Mouse (Mus musculus) forebrain, embryonic 14.5 days (tissue): ENCODE measurements around the gene Tubg2. TPM values are rescaled to one million over a fixed set of nuclear protein-coding genes. Genes with fewer than 3 reads are reported as not detected.
A peak's percentile ranks its signal among the peaks of the same experiment; 100 is the strongest.

ENCODE experiments used
- ATAC-seq: fragments of 200-750 bp; cut with Nextera tagmentation; 2 replicates; pipeline ENCODE4 v1.8.0; 2017; ENCODE audit warnings: mild to moderate bottlenecking, moderate library complexity
- DNase-seq: peaks from one replicate; pipeline ENCODE4 v3.0.0-alpha.2; 2015; ENCODE audit warnings: low spot score
- H3K27ac ChIP-seq: fragments of 300-500 bp; sonication (generic); 2 replicates; pipeline ENCODE4 v1.5.1; 2014; ENCODE audit warnings: low read depth, mild to moderate bottlenecking, control low read depth, low read length, moderate library complexity
- H3K27me3 ChIP-seq: fragments of 300-500 bp; sonication (generic); replicated peaks from 2 replicates; pipeline ENCODE4 v1.6.1; 2014; ENCODE audit warnings: low read length, control low read depth, mixed read lengths; ENCODE audit not compliant: control insufficient read depth, insufficient read depth
- H3K36me3 ChIP-seq: fragments of 300-500 bp; sonication (generic); 2 replicates; pipeline ENCODE4 v1.6.1; 2014; ENCODE audit warnings: low read length, control low read depth; ENCODE audit not compliant: control insufficient read depth, insufficient read depth
- H3K4me1 ChIP-seq: fragments of 300-500 bp; sonication (generic); 2 replicates; pipeline ENCODE4 v1.6.1; 2014; ENCODE audit warnings: antibody characterized with exemption, low read length, control low read depth; ENCODE audit not compliant: control insufficient read depth, insufficient read depth
- H3K4me2 ChIP-seq: fragments of 300-500 bp; sonication (generic); 2 replicates; pipeline ENCODE4 v1.6.1; 2014; ENCODE audit warnings: mild to moderate bottlenecking, control low read depth, low read length
- H3K4me3 ChIP-seq: fragments of 300-500 bp; sonication (generic); 2 replicates; pipeline ENCODE4 v1.5.1; 2014; ENCODE audit warnings: low read depth, low read length, control low read depth
- H3K9ac ChIP-seq: fragments of 300-500 bp; sonication (generic); 2 replicates; pipeline ENCODE4 v1.6.1; 2014; ENCODE audit warnings: mild to moderate bottlenecking, low read length, control low read depth, moderate library complexity
- H3K9me3 ChIP-seq: fragments of 300-500 bp; sonication (generic); replicated peaks from 2 replicates; pipeline ENCODE4 v1.6.1; 2016; ENCODE audit warnings: low read length, control low read depth, mixed read lengths; ENCODE audit not compliant: control insufficient read depth
- WGBS: fragments of 180-500 bp; shearing (Covaris S2); extraction: QIAGEN DNeasy Blood & Tissue Kit; methylation state at CpG from one replicate; pipeline ENCODE4 v1.1.7; 2014; 5-methylcytosine and 5-hydroxymethylcytosine counted together
- microRNA-seq: library from miRNA; unstranded; fragments of <30 nt; microRNA quantifications from one replicate; pipeline ENCODE4, GENCODE M21; 2016
- polyA plus RNA-seq: library from polyadenylated mRNA; unstranded; fragments of >200 nt; fragmentation: Nextera tagmentation; extraction: Ambion mirVana; gene quantifications from 2 replicates; pipeline ENCODE4 v1.2.1, GENCODE M21; 2014

Gene Tubg2
- polyA plus RNA-seq, 1 experiment from 2014 or later = 27.4 TPM

DNA sequence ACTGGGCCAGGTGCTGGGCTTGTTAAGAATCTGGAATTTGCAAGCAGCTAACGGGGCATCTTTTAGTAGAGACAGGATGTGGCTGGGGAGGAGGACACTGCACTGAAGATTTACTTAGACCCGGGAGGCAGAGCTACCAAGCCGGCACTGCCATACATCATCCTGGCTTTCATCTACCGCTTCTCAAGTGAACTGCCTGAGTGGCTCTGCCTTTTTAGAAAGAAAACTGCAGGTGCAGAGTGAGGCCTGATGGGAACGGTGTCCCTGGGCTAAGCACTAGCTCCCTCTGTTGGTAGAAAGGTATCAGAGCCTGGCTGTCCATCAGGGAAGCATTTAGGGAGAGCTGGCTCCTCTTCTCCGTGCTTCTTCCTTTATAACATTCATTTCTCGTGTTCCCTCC, 45.3 kb downstream of the Tubg2 start:
- peak; percentile 80 for DNase-seq
- peaks cover 34% of the 10 kb centered on the region for H3K36me3 ChIP-seq

More for the DNA sequence above, 45.3 kb downstream of the Tubg2 start:
- no peaks in the 10 kb centered on the region for H3K4me1 ChIP-seq
- no peak overlapping the region for H3K4me3 ChIP-seq
- no peak overlapping the region for H3K27ac ChIP-seq
- H3K9me3 ChIP-seq = no peaks in the 10 kb centered on the region
- no peak overlapping the region for H3K4me2 ChIP-seq
- no peak overlapping the region for H3K9ac ChIP-seq
- 0 out of 2 replicates have a peak, but pooled peaks have one; percentile 15 for ATAC-seq
- no peaks in the 10 kb centered on the region for H3K27me3 ChIP-seq
- WGBS = 17% methylated on average over 7 of the region's 7 CpGs

Small RNA genes lying within 50 kb of the gene (microRNA-seq; reads per million reads assigned to microRNA genes)
- not detected for gene Gm27626

Other genes starting within 250 kb of the Tubg2 start
- gene Stat3, start 216.4 kb upstream of the Tubg2 start, polyA plus RNA-seq = 23.3 and 26.4 TPM in 2 replicates
- 15.6 and 21.1 TPM in 2 replicates for gene Cavin1, start 185.0 kb upstream of the Tubg2 start, polyA plus RNA-seq
- 50.2 and 74.4 TPM in 2 replicates for gene Atp6v0a1, start 146.5 kb upstream of the Tubg2 start, polyA plus RNA-seq
- gene Naglu, start 85.9 kb upstream of the Tubg2 start, polyA plus RNA-seq = 6.6 and 8.4 TPM in 2 replicates
- gene Hsd17b1, start 77.5 kb upstream of the Tubg2 start, polyA plus RNA-seq = not detected in 2 replicates
- gene Coasy, start 73.3 kb upstream of the Tubg2 start, polyA plus RNA-seq = 52.9 and 54.9 TPM in 2 replicates
- gene Mlx, start 68.6 kb upstream of the Tubg2 start, polyA plus RNA-seq = 100 and 109 TPM in 2 replicates
- gene Psmc3ip, start 60.5 kb upstream of the Tubg2 start, polyA plus RNA-seq = 39.8 and 54.3 TPM in 2 replicates
- gene Retreg3, start 36.0 kb upstream of the Tubg2 start, polyA plus RNA-seq = 14.0 and 14.4 TPM in 2 replicates
- 84.9 and 87.8 TPM in 2 replicates for gene Tubg1, start 36.0 kb upstream of the Tubg2 start, polyA plus RNA-seq
- 0.39 and 0.48 TPM in 2 replicates for gene Cntnap1, start 14.6 kb downstream of the Tubg2 start, polyA plus RNA-seq
- gene Plekhh3, start 15.4 kb downstream of the Tubg2 start, polyA plus RNA-seq = 4.6 and 5.5 TPM in 2 replicates
- 0.10 TPM in 1 of 2 replicates, not detected in the other for gene Ccr10, start 19.5 kb downstream of the Tubg2 start, polyA plus RNA-seq
- gene Ezh1, start 70.6 kb downstream of the Tubg2 start, polyA plus RNA-seq = 16.1 and 22.4 TPM in 2 replicates
- gene Ramp2, start 90.1 kb downstream of the Tubg2 start, polyA plus RNA-seq = 80.4 and 80.9 TPM in 2 replicates
- gene Vps25, start 97.8 kb downstream of the Tubg2 start, polyA plus RNA-seq = 110 and 118 TPM in 2 replicates
- gene Wnk4, start 104.7 kb downstream of the Tubg2 start, polyA plus RNA-seq = 3.0 and 3.4 TPM in 2 replicates
- 0.76 and 1.3 TPM in 2 replicates for gene Cntd1, start 123.1 kb downstream of the Tubg2 start, polyA plus RNA-seq
- 237 and 260 TPM in 2 replicates for gene Coa3, start 123.2 kb downstream of the Tubg2 start, polyA plus RNA-seq
- gene Becn1, start 146.4 kb downstream of the Tubg2 start, polyA plus RNA-seq = 172 and 177 TPM in 2 replicates
- 103 and 107 TPM in 2 replicates for gene Psme3, start 160.3 kb downstream of the Tubg2 start, polyA plus RNA-seq
- gene Aoc2, start 169.2 kb downstream of the Tubg2 start, polyA plus RNA-seq = 0.94 and 1.1 TPM in 2 replicates
- 0.08 and 0.10 TPM in 2 replicates for gene Aoc3, start 174.7 kb downstream of the Tubg2 start, polyA plus RNA-seq
- gene G6pc, start 211.7 kb downstream of the Tubg2 start, polyA plus RNA-seq = 0.09 TPM in 1 of 2 replicates, not detected in the other